Mouse (Mus musculus) lung, adult 2 months (tissue): ENCODE data around the gene Zbtb45.

Source experiments
- CTCF ChIP-seq: fragments of 200-500 bp; IDR thresholded peaks from 2 replicates; pipeline ENCODE4 v1.5.1; 2011; ENCODE audit warnings: mild to moderate bottlenecking, low read length, control low read depth; ENCODE audit not compliant: insufficient read depth
- POLR2A ChIP-seq: fragments of 200-500 bp; IDR thresholded peaks from 2 replicates; pipeline ENCODE4 v1.6.1; 2011; ENCODE audit warnings: low read depth, mild to moderate bottlenecking, control low read depth, low read length, borderline replicate concordance; ENCODE audit errors: extremely low read depth

DNA sequence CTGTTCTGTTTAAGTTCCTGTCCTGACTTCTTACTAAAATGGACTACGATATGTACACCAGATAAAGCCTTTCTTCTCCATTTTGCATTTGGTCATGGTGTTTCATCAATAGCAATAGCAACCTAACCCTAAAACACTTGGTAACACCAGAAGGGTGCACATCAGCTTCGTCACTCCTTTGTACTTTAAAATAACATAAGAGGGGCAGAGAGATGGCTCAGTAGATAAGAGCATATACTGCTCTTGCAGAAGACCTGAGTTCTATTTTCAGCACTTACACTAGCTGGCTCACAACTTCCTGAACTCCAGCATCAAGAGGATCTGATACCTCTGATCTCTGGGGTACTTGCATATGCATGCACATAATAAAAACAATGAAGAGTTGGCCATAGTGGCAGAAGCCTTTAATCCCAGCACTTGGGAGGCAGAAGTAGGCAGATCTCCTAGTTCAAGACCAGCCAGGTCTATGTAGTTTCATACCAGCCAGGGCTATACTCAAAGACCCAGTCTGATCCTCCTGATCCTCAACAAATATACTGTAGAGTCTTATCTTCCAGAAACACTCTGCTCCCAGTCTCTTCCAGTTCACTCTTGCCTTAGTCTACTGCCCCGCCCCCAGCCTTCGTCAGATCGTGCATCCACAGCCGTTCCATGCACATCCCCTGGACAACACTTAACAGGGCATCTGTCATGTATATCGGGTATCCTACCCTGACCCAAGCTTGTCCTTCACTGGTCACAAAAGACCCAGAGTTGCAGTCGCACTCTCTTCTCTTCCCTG lies 22.2 kb downstream of the Zbtb45 start:
- TF ChIP-seq CTCF (no peak), POLR2A (no peak)
